Mouse (Mus musculus): ENCODE measurements around the gene Fgf7.

GRCm38 (mm10) chr2:126034379-126035005 is at the start of gene Fgf7:
- no peak for TF ChIP-seq CTCF (conservative IDR thresholded peaks at IDR 0.05; ENCODE audit: low read length)
- TF ChIP-seq NANOG (IDR thresholded peaks at IDR 0.05; ENCODE audit: borderline replicate concordance, low read length), result no peak
- no peak for TF ChIP-seq POU5F1 (IDR thresholded peaks at IDR 0.05; ENCODE audit: borderline replicate concordance, low read length)

Measured in E14TG2a.4 (cell line).